ENCODE assay signal across 9 mouse cellular contexts in the genomic region with DNA sequence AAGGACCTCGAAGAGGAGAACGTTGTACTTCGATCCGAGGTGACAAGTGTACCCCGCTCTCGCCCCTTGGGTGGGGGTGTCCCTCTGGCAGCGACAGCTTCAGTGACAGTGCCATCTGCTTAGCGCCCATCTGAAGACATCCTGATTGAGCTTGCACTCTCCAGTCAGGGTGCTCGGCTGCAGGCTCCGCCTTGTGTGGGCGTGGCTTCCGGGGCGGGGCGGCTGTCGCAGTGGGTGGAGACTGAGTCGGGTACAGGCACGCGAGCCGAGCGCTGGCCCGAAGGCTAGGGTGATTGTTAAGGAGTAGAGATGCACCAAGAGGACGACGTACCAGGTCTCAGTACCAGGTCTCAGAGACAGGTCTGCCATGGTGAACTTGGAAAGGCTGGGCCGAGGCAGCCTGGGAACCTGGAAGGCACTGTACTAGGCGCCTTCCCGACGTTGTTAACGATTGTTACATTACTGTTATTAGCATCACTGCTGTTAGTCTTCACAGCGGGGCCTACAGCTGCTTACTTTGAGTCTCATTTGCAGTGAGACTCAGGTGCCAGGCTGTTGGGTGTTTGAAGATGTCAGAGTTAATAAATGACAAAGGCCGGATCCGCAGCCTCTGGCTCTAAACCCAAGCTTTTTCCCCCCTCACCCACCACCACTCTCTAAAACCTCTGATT. TPM values are rescaled to one million over a fixed set of nuclear protein-coding genes. Genes with fewer than 3 reads are reported as not detected.
DNase-seq lines count a peak whose midpoint lies in the region; ATAC-seq and TF ChIP-seq lines count a peak whose summit lies in the region.
"Had no signal": no experiment of that assay in that cellular context is flagged by ENCODE, and none has a peak within 500 bp of the region (broad histone marks: within the 10 kb centered on the region; RNA-seq: fewer than 3 reads in every experiment).

No protein-coding gene starts in this region.

- peak overlapping the region; percentile 43; the same call in 1 of the 2 replicates for H3K4me3 ChIP-seq in E14TG2a.4 (replicated peaks; ENCODE audit: low read length)
- H3K4me3 ChIP-seq in forebrain, embryonic 14.5 days (ENCODE audit: low read depth, low read length) = no peak overlapping the region
- no peak overlapping the region for H3K4me3 ChIP-seq in liver, postnatal 0 days (ENCODE audit: low read depth, low read length)
- H3K4me3 ChIP-seq: erythroblast, embryonic 14.5 days had no signal

- no peak for TF ChIP-seq CTCF in E14TG2a.4 (conservative IDR thresholded peaks at IDR 0.05; ENCODE audit: low read length)
- no peak for TF ChIP-seq CTCF in liver, postnatal 0 days (IDR thresholded peaks at IDR 0.05; ENCODE audit: low read depth)

- H3K4me2 ChIP-seq in forebrain, embryonic 14.5 days (ENCODE audit: low read length) = no peak overlapping the region
- no peak overlapping the region for H3K4me2 ChIP-seq in liver, postnatal 0 days (ENCODE audit: low read depth, low read length)

- DNase-seq in cerebellum, adult 11 months = peak; percentile 50
- DNase-seq in forebrain, embryonic 14.5 days (ENCODE audit: low spot score) = peak; percentile 40
- peak; percentile 54 for DNase-seq in liver, postnatal 0 days
- DNase-seq in MN1 (ENCODE audit: low spot score) = no peak
- DNase-seq in heart, adult 9 months (ENCODE audit: low spot score in 2 of 2) = no peak
- DNase-seq in urinary bladder, postnatal 25 days (ENCODE audit: low spot score) = no peak

- no peak for TF ChIP-seq EP300 in liver, postnatal 0 days (IDR thresholded peaks at IDR 0.05; ENCODE audit: low read depth)

- no peak for ATAC-seq in cerebellum, adult (ENCODE audit: insufficient number of reproducible peaks, low FRiP score, low TSS enrichment)
- no peak for ATAC-seq in forebrain, embryonic 14.5 days
- no peak for ATAC-seq in liver, postnatal 0 days

- no peaks in the 10 kb centered on the region for H3K27me3 ChIP-seq in E14TG2a.4 (ENCODE audit: insufficient read depth, low read length)
- H3K27me3 ChIP-seq in forebrain, embryonic 14.5 days (replicated peaks; ENCODE audit: control insufficient read depth, insufficient read depth, low read length) = no peaks in the 10 kb centered on the region
- no peaks in the 10 kb centered on the region for H3K27me3 ChIP-seq in liver, postnatal 0 days (ENCODE audit: insufficient read depth, low read length)

- no peak overlapping the region for H3K9ac ChIP-seq in forebrain, embryonic 14.5 days (ENCODE audit: low read length)
- no peak overlapping the region for H3K9ac ChIP-seq in liver, postnatal 0 days (replicated peaks)

- peaks cover 33% of the 10 kb centered on the region for H3K4me1 ChIP-seq in E14TG2a.4 (replicated peaks; ENCODE audit: low read depth, low read length)
- peaks cover 2% of the 10 kb centered on the region; the same call in 1 of the 2 replicates for H3K4me1 ChIP-seq in forebrain, embryonic 14.5 days (ENCODE audit: control insufficient read depth, insufficient read depth, low read length)
- no peaks in the 10 kb centered on the region for H3K4me1 ChIP-seq in liver, postnatal 0 days (ENCODE audit: insufficient read depth)

- WGBS in forebrain, embryonic 14.5 days = 67% methylated on average over 31 of the region's 31 CpGs
- WGBS in liver, postnatal 0 days (ENCODE audit: insufficient replicate concordance) = 81% methylated on average over 31 of the region's 31 CpGs

- H3K9me3 ChIP-seq in E14TG2a.4 (ENCODE audit: low read length) = no peaks in the 10 kb centered on the region
- H3K9me3 ChIP-seq in forebrain, embryonic 14.5 days (replicated peaks; ENCODE audit: control insufficient read depth, low read length) = no peaks in the 10 kb centered on the region
- H3K9me3 ChIP-seq in liver, postnatal 0 days (ENCODE audit: low read length) = no peaks in the 10 kb centered on the region

- H3K36me3 ChIP-seq in E14TG2a.4 (ENCODE audit: insufficient read depth, low read length) = peaks cover 82% of the 10 kb centered on the region
- peaks cover 68% of the 10 kb centered on the region for H3K36me3 ChIP-seq in forebrain, embryonic 14.5 days (ENCODE audit: control insufficient read depth, insufficient read depth, low read length)
- peaks cover 44% of the 10 kb centered on the region for H3K36me3 ChIP-seq in liver, postnatal 0 days (replicated peaks; ENCODE audit: insufficient read depth, low read length)

- peak overlapping the region; percentile 68 for H3K27ac ChIP-seq in forebrain, embryonic 14.5 days (ENCODE audit: low read depth, low read length)
- no peak overlapping the region for H3K27ac ChIP-seq in liver, postnatal 0 days (ENCODE audit: low read depth)

RNA-seq across cellular contexts. Expression of gene Cck, which starts 51.7 kb away (rescaled TPM):
- polyA plus RNA-seq in forebrain, embryonic 14.5 days (2014; fragmentation: Nextera tagmentation; extraction: Ambion mirVana) = 27.1 and 30.2 TPM in 2 replicates
- polyA plus RNA-seq in liver, postnatal 0 days (2015; fragmentation: Nextera tagmentation; extraction: Ambion mirVana) = not detected in 2 replicates
- polyA plus RNA-seq: erythroblast, embryonic 14.5 days had no signal

Comparison
In these comparisons a context has a peak if more than half of its experiments do, and no peak if none do; other contexts are left out.
1. DNase-seq: peak in cerebellum, adult 11 months (single experiment), forebrain, embryonic 14.5 days (single experiment) and liver, postnatal 0 days (single experiment); none in MN1 (single experiment), heart, adult 9 months (0 of 2) and urinary bladder, postnatal 25 days (single experiment).
2. RNA of gene Cck, which starts 51.7 kb away (polyA plus RNA-seq): 27.1 to 30.2 TPM in forebrain, embryonic 14.5 days; not detected in liver, postnatal 0 days; every median in the first group is over 10 times any median in the second.